Comparison of ENCODE assay signal across 9 mouse cellular contexts in genomic region chr5:33270568-33270967, GRCm38 (mm10). TPM values are rescaled to one million over a fixed set of nuclear protein-coding genes. Genes with fewer than 3 reads are reported as not detected.
DNase-seq lines count a peak whose midpoint lies in the region; ATAC-seq lines count a peak whose summit lies in the region.
"Had no signal": no experiment of that assay in that cellular context is flagged by ENCODE, and none has a peak within 500 bp of the region (broad histone marks: within the 10 kb centered on the region; RNA-seq: fewer than 3 reads in every experiment).

No protein-coding gene starts in this region.

- H3K4me1 ChIP-seq in liver, embryonic 16.5 days (ENCODE audit: control insufficient read depth, low read depth, low read length), result peaks cover 44% of the 10 kb centered on the region

- H3K27me3 ChIP-seq in liver, embryonic 16.5 days (ENCODE audit: control insufficient read depth, insufficient read depth, low read depth, low read length), result no peaks in the 10 kb centered on the region
- H3K27me3 ChIP-seq: lung, embryonic 15.5 days had no signal

- H3K9me3 ChIP-seq in liver, embryonic 16.5 days (replicated peaks; ENCODE audit: control insufficient read depth, low read length), result no peaks in the 10 kb centered on the region
- H3K9me3 ChIP-seq: lung, embryonic 15.5 days had no signal

- DNase-seq in A20 (ENCODE audit: low read depth, low spot score), result peak; percentile 82
- DNase-seq in MN1 (ENCODE audit: low spot score), result peak; percentile 89
- peak; percentile 83 for DNase-seq in cerebellum, adult 9-11 months
- DNase-seq in gastrocnemius, adult 8-10 months (ENCODE audit: low spot score in 2 of 2), result peak; percentile 76 to 78
- DNase-seq in kidney, postnatal 4 days, result peak; percentile 91 to 92
- peak; percentile 61 for DNase-seq in retina, adult 2 months (ENCODE audit: low read depth, low spot score)
- peak; percentile 72 to 80 for DNase-seq in urinary bladder, adult 18-20 months (ENCODE audit: low spot score in 2 of 2)

- peak overlapping the region; percentile 52; the same call in 1 of the 2 replicates for H3K27ac ChIP-seq in liver, embryonic 16.5 days (ENCODE audit: low read length)
- H3K27ac ChIP-seq: lung, embryonic 15.5 days had no signal

- H3K4me2 ChIP-seq in liver, embryonic 16.5 days (ENCODE audit: low read depth, low read length), result peak overlapping the region; percentile 14
- H3K4me2 ChIP-seq: lung, embryonic 15.5 days had no signal

- no peak overlapping the region for H3K9ac ChIP-seq in liver, embryonic 16.5 days (ENCODE audit: low read depth, low read length)
- H3K9ac ChIP-seq: lung, embryonic 15.5 days had no signal

- H3K36me3 ChIP-seq in liver, embryonic 16.5 days (ENCODE audit: control insufficient read depth, insufficient read depth), result peaks cover 45% of the 10 kb centered on the region

- ATAC-seq in liver, embryonic 16.5 days (ENCODE audit: low read depth), result no peak

- WGBS in liver, embryonic 16.5 days (ENCODE audit: insufficient replicate concordance), result 6% methylated on average over 5 of the region's 5 CpGs

- no peak overlapping the region for H3K4me3 ChIP-seq in liver, embryonic 16.5 days (ENCODE audit: low read depth, low read length)
- H3K4me3 ChIP-seq: lung, embryonic 15.5 days had no signal

RNA-seq across cellular contexts. Expression of gene Ctbp1, which starts 4.2 kb away (rescaled TPM):
- 100 to 1,000 TPM; 241 to 265 (median 251) TPM for total RNA-seq in gastrocnemius, adult 8-10 months (2022)
- 159 and 168 TPM in 2 replicates for polyA plus RNA-seq in liver, embryonic 16.5 days (2015; fragmentation: Nextera tagmentation; extraction: Ambion mirVana)

RNA-seq across cellular contexts. Expression of gene Spon2, which starts 52.3 kb away (rescaled TPM):
- total RNA-seq in gastrocnemius, adult 8-10 months (2022), result 1 to 10 TPM in 2 of 4 experiments, under 1 TPM in 2; 0.67 to 1.1 (median 0.88) TPM
- 24.9 and 31.0 TPM in 2 replicates for polyA plus RNA-seq in liver, embryonic 16.5 days (2015; fragmentation: Nextera tagmentation; extraction: Ambion mirVana)
